Mouse (Mus musculus): ENCODE data around the gene Gm45521.

- TF ChIP-seq CTCF (IDR thresholded peaks at IDR 0.05; ENCODE audit: low read depth, low read length) (no peak), GATA2 (IDR thresholded peaks at IDR 0.05; ENCODE audit: borderline replicate concordance, low read depth, low read length) (no peak)
Measured at GRCm38 (mm10) chr14:7921459-7921858, 35.6 kb upstream of the Gm45521 start.

Data from G1E (cell line).